Mouse (Mus musculus): ENCODE data around the gene Gtf2i.

Gtf2i gene

GRCm38 (mm10) chr5:134322355-134322754 lies 7.8 kb upstream of the Gtf2i start:
- no peak for DNase-seq (ENCODE audit: low read depth, low spot score)

GRCm38 (mm10) chr5:134321699-134322098 lies 7.1 kb upstream of the Gtf2i start:
- DNase-seq (ENCODE audit: low read depth, low spot score): no peak

GRCm38 (mm10) chr5:134318903-134319302 lies 4.3 kb upstream of the Gtf2i start:
- no peak for DNase-seq (ENCODE audit: low read depth, low spot score)

GRCm38 (mm10) chr5:134316721-134317120 lies 2.2 kb upstream of the Gtf2i start:
- DNase-seq (ENCODE audit: low read depth, low spot score): no peak

DNA sequence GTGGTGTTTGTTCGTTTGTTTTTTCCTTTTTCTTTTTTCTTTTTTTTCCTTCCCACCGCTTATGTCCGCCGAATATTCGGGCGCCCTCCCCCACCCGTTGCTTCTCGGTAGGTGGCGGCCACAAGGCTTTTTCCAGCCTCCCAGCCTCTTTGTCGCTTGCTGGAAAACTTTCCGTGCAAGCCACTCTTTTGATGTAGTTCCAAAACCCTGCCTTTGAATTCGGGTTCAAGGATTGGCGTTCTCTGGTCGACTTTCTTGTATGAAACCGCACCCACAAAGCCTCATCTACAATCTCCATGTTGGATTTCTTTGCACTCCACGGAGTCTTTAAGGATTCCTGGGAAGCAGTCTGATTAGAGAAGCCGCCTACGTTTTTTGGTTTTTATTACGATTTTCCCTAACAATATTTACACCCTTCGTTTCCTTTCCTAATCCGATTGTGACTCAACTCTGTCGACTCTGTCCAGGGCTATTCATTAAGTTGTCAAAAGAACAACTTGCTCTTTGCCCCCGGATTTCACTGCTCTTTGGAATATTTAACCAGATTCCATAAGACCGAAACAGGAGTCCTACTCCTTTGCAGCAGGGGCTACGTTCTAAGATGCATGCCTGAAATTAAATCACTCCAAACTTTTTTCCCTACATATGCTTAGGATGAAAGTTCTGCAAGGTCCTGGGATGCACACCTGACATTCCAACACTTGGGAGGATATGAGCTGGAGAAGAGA lies 1.2 kb upstream of the Gtf2i start:
- no peak for DNase-seq (ENCODE audit: low read depth, low spot score)

GRCm38 (mm10) chr5:134314068-134314674 lies 389 bp downstream of the Gtf2i start:
- DNase-seq (ENCODE audit: low read depth, low spot score): peak; percentile 47

- DNase-seq (ENCODE audit: low read depth, low spot score): peak; percentile 95
These were observed 1.0 kb downstream of the Gtf2i start for GRCm38 (mm10) chr5:134313451-134314067.

GRCm38 (mm10) chr5:134312691-134313450 lies 1.7 kb downstream of the Gtf2i start:
- DNase-seq (ENCODE audit: low read depth, low spot score): no peak

DNA sequence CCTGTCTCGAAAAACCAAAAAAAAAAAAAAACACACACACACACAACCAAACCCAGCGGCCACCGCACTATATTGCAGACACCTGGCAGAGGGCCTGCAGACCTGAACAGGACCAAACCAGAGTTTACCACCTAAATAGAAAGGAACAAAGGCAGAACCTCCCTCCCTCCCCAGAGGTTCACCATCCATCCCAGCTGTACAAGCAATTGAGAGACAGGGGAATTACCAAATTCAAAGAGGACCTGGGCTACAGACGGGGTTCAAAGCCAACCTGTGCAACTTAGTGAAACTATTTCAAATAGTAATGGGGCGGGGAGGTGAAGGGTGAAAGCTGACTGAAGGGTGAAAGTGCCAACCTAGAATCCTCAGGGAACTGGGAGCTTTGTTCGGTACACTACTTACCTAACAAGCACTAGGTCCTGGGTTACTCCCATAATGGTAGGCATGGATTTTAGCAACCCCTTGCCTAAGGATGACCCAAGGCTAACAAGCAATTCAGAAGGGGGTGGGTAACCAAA lies 2.6 kb downstream of the Gtf2i start:
- no peak for DNase-seq (ENCODE audit: low read depth, low spot score)

GRCm38 (mm10) chr5:134310201-134310600 lies 4.4 kb downstream of the Gtf2i start:
- DNase-seq (ENCODE audit: low read depth, low spot score): no peak

- no peak for DNase-seq (ENCODE audit: low read depth, low spot score)
These were observed 5.2 kb downstream of the Gtf2i start for GRCm38 (mm10) chr5:134309345-134309744.

DNA sequence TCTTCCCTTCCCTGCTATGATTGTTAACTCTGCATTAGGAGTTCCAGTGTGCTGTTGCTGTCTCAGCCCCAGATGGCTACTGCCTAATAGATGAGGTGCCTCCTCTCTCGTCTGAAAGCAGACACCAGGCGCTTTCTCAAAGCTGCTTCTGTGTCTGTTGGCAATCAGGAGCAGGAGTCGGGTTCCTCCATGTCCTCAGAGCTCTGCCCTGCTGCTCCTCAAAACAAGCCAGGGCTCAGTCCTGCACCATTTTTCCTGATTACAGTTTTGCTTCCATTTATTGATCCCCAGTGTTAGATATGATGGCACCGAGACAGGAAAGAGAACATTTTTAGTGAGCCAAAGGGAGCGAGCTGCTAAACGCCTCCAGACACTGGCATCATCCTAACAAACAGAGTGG lies 9.9 kb downstream of the Gtf2i start:
- DNase-seq (ENCODE audit: low read depth, low spot score): peak; percentile 64

DNA sequence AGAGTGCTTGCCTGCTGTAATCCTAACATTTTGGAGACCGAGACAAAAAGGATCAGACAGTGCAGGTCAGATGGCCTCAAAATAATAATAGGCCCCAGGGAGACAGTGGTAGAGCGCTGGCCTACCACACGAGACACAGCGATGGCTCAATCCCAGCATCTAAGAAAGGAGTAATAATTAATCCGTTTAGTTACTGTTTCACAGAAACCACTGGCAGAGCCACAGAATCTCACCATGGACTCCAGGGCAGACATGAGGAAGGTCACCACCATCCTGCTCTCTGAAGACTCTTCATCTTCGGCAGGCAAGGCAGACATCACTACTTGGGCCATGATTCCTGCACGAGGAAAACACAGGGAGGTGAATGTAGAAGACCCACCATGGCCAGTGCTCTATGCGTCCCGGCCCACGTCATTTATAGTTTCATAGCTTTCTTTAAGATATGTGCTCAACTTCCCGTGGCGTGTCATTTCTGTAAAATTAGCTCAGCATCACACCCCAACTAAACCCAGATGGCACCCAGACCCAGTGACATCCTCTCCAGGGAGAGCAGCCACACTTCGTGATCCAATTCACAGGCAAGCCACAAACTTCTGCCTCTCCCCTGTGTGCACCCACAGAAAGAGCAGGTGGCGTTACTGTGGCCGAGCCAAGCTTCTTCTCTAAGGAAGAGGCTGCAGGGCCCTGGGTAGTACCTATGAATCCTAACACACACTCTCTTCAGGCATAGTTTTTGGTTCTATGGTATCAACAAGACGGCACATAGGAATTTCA lies 19.1 kb downstream of the Gtf2i start:
- DNase-seq (ENCODE audit: low read depth, low spot score): no peak

DNA sequence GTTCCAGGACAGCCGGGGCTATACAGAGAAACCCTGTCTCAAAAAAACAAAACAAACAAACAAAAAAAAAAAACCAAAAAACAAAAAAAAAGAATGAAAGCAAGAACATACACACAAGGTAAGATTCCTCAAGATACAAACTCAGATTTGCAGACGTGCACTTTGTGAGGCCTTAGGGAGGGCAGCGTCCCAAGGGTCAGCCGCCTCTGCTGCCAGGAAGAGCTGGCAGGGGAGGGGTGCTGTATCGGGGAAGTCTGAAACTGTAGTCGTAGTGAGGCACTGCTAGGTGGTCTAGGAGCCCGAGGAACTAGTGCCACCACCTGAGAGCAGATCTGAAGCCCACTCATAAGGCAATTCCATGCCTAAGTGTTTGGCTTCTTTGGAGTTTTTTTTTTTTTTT lies 20.0 kb downstream of the Gtf2i start:
- no peak for DNase-seq (ENCODE audit: low read depth, low spot score)

- DNase-seq (ENCODE audit: low read depth, low spot score): no peak
These were observed 23.5 kb downstream of the Gtf2i start for GRCm38 (mm10) chr5:134291096-134291495.

GRCm38 (mm10) chr5:134289935-134290560 lies 24.5 kb downstream of the Gtf2i start:
- DNase-seq (ENCODE audit: low read depth, low spot score): no peak

DNA sequence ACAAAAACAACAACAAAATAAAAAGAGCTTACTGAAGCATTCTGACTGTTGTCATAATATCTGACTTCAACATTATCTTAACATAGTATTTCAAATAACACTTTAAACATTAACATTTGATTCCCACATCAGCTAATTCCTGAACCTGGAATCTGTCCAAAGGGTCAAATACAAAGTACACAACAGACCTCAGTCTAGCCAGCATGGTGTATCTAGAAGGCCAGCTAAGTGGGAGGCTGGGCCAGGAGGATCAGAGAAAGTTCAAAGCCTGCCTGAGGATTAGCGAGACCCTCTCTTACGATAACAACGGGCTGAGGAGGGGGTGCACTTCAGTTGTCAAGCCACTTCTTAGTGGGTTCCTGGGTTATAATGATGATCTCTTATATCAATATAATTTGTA lies 26.5 kb downstream of the Gtf2i start:
- DNase-seq (ENCODE audit: low read depth, low spot score): no peak

GRCm38 (mm10) chr5:134284921-134285320 lies 29.6 kb downstream of the Gtf2i start:
- no peak for DNase-seq (ENCODE audit: low read depth, low spot score)

- no peak for DNase-seq (ENCODE audit: low read depth, low spot score)
These were observed 32.0 kb downstream of the Gtf2i start for GRCm38 (mm10) chr5:134282603-134283002.

DNA sequence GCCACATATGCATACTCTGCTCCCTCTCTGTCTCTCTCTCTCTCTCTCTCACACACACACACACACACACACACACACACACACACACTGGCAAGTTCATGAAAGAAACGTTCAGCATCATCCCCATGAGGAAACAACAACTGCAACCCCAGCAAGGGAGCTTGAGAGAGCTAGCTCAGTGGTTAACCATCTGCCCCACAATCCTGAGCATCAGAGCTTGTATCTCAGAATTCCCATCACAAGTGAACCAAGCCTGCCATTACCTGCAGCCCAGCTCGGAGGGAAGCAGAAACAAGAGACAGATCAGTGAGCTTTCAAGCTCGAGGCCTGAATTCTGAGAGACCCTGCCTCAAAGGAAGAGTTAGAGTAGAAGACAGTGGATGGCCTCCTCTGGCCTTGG lies 32.5 kb downstream of the Gtf2i start:
- no peak for DNase-seq (ENCODE audit: low read depth, low spot score)

DNA sequence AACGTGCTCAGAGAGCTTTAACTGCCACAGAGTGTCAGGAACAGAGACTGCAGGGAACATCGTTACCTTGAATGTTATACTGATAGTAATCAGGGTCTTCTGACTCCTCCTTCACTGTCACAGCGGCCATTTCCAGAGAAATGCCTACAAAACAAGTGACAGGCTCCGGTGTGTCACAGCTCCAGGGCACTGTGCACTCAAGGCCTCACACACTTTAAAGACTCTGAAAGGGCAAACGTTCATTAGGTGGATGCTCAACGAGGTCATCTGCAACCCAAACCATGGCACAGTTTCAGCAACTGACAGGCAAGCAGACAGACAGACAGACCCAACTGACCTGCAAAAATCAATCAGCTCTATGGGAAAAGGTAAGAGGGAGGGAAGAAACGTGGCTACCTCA lies 35.2 kb downstream of the Gtf2i start:
- DNase-seq (ENCODE audit: low read depth, low spot score): no peak

Data from skeletal muscle tissue, adult 2 months (tissue).